Comparison of ENCODE assay signal across 26 mouse cellular contexts in the genomic region with DNA sequence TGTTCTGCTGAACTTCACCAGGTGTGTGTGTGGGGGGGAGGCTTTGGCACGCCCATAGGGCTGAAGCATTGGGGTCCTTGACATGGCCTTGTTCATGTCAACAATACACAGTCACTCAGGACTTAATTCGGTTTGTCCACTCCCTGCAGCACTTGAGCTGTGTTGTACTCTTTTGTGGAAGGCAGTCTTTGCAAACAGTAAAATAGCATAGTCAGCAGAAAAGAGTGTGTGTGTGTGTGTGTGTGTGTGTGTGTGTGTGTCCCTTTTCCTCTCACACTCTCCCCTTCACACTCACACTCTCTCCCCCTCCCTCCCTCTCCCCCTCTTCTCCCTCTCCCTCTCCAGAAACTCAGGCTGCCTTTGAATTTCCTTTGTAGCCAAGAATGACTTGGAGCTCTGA. TPM values are rescaled to one million over a fixed set of nuclear protein-coding genes. Genes with fewer than 3 reads are reported as not detected.
DNase-seq lines count a peak whose midpoint lies in the region; ATAC-seq and TF ChIP-seq lines count a peak whose summit lies in the region.
"Had no signal": no experiment of that assay in that cellular context is flagged by ENCODE, and none has a peak within 500 bp of the region (broad histone marks: within the 10 kb centered on the region; RNA-seq: fewer than 3 reads in every experiment).

No protein-coding gene starts in this region.

- H3K79me2 ChIP-seq in MEL (ENCODE audit: control insufficient read depth, insufficient read depth, low read length, poor library complexity), result no peaks in the 10 kb centered on the region

- no peak for DNase-seq in forebrain, embryonic 10.5 days (ENCODE audit: extremely low spot score, low spot score)
- no peak for DNase-seq in midbrain, embryonic 10.5 days (ENCODE audit: low spot score)
- no peak for DNase-seq in midbrain, postnatal 0 days (ENCODE audit: low spot score)
- DNase-seq in MEL (ENCODE audit: low read depth, low spot score), result no peak
- no peak for DNase-seq in thymus, postnatal 0 days (ENCODE audit: low spot score)
- DNase-seq: adrenal gland, adult 8-10 months; adrenal gland, postnatal 25 days; cerebellum, adult 18-20 months; cerebellum, adult 9-10 months; cerebellum, postnatal 14 days; forebrain, postnatal 0 days; gastrocnemius, adult 2 months; gastrocnemius, postnatal 14 days had no signal

- H3K27ac ChIP-seq in forebrain, embryonic 10.5 days, result peak overlapping the region; percentile 72
- no peak overlapping the region for H3K27ac ChIP-seq in forebrain, embryonic 15.5 days (replicated peaks)
- peak overlapping the region; percentile 5; the same call in 1 of the 2 replicates for H3K27ac ChIP-seq in midbrain, embryonic 10.5 days (replicated peaks)
- no peak overlapping the region for H3K27ac ChIP-seq in midbrain, postnatal 0 days (ENCODE audit: low read depth, low read length)
- H3K27ac ChIP-seq in MEL (ENCODE audit: control insufficient read depth, low read depth, low read length), result no peak overlapping the region
- H3K27ac ChIP-seq: gastrocnemius, adult 2 months; hindbrain, embryonic 12.5 days; hindbrain, embryonic 15.5 days had no signal

- no peak overlapping the region for H3K9ac ChIP-seq in forebrain, embryonic 15.5 days (replicated peaks)
- H3K9ac ChIP-seq in midbrain, postnatal 0 days (replicated peaks; ENCODE audit: low read length, poor library complexity, severe bottlenecking), result no peak overlapping the region
- no peak overlapping the region for H3K9ac ChIP-seq in MEL (ENCODE audit: control insufficient read depth, low read depth, low read length, poor library complexity, severe bottlenecking)
- H3K9ac ChIP-seq: forebrain, postnatal 0 days; hindbrain, embryonic 12.5 days; hindbrain, embryonic 15.5 days had no signal

- peaks cover 95% of the 10 kb centered on the region for H3K27me3 ChIP-seq in forebrain, embryonic 10.5 days (ENCODE audit: poor library complexity, severe bottlenecking)
- 0 out of 2 replicates have a peak, but pooled peaks cover 4% of the 10 kb centered on the region for H3K27me3 ChIP-seq in forebrain, embryonic 15.5 days
- peaks cover 100% of the 10 kb centered on the region for H3K27me3 ChIP-seq in midbrain, embryonic 10.5 days (ENCODE audit: low read depth, poor library complexity, severe bottlenecking)
- peaks cover 14% of the 10 kb centered on the region for H3K27me3 ChIP-seq in midbrain, postnatal 0 days (ENCODE audit: insufficient read depth, low read length)
- peaks cover 0 to 3% of the 10 kb centered on the region in 2 experiments; a peak in 2 of 4 replicates for H3K27me3 ChIP-seq in MEL (ENCODE audit: control insufficient read depth in 1 of 2, insufficient read depth in 2 of 2, low read length in 2 of 2)

- TF ChIP-seq EP300 in MEL (IDR thresholded peaks at IDR 0.05; ENCODE audit: low read depth in 1 of 2, low read length in 2 of 2), result no peak

- H3K4me3 ChIP-seq in forebrain, embryonic 10.5 days, result no peak overlapping the region
- no peak overlapping the region for H3K4me3 ChIP-seq in forebrain, embryonic 15.5 days
- no peak overlapping the region for H3K4me3 ChIP-seq in midbrain, embryonic 10.5 days
- no peak overlapping the region for H3K4me3 ChIP-seq in midbrain, postnatal 0 days (ENCODE audit: low read depth, low read length)
- H3K4me3 ChIP-seq in MEL (ENCODE audit: control insufficient read depth in 1 of 2, insufficient read depth in 1 of 2, low read depth in 2 of 2, low read length in 2 of 2), result no peak overlapping the region
- H3K4me3 ChIP-seq: gastrocnemius, adult 2 months; hindbrain, embryonic 12.5 days; hindbrain, embryonic 15.5 days had no signal

- H3K36me3 ChIP-seq in forebrain, embryonic 10.5 days (replicated peaks), result no peaks in the 10 kb centered on the region
- no peaks in the 10 kb centered on the region for H3K36me3 ChIP-seq in forebrain, embryonic 15.5 days
- H3K36me3 ChIP-seq in midbrain, embryonic 10.5 days, result no peaks in the 10 kb centered on the region
- H3K36me3 ChIP-seq in midbrain, postnatal 0 days (ENCODE audit: insufficient read depth, low read length), result no peaks in the 10 kb centered on the region
- no peaks in the 10 kb centered on the region for H3K36me3 ChIP-seq in MEL (ENCODE audit: control insufficient read depth in 1 of 2, insufficient read depth in 2 of 2, low read length in 2 of 2)
- H3K36me3 ChIP-seq: hindbrain, embryonic 12.5 days; hindbrain, embryonic 15.5 days had no signal

- WGBS in forebrain, embryonic 10.5 days, result 44% methylated on average over 2 of the region's 2 CpGs
- WGBS in forebrain, embryonic 15.5 days, result 33% methylated on average over 2 of the region's 2 CpGs
- WGBS in midbrain, embryonic 10.5 days, result 34% methylated on average over 2 of the region's 2 CpGs
- WGBS in midbrain, postnatal 0 days, result 28% methylated on average over 2 of the region's 2 CpGs

- no peak for ATAC-seq in forebrain, embryonic 15.5 days (replicated peaks)
- no peak for ATAC-seq in midbrain, postnatal 0 days (ENCODE audit: low FRiP score)
- ATAC-seq: activated CD4-positive, CD25-positive, alpha-beta regulatory T cell, adult 4 months; forebrain, postnatal 0 days had no signal

- TF ChIP-seq POLR2A in MEL (IDR thresholded peaks at IDR 0.05; ENCODE audit: control insufficient read depth in 1 of 2, insufficient read depth in 1 of 2, low read depth in 1 of 2, low read length in 2 of 2, poor library complexity in 1 of 2), result no peak

- H3K4me1 ChIP-seq in forebrain, embryonic 10.5 days, result peaks cover 50% of the 10 kb centered on the region
- H3K4me1 ChIP-seq in forebrain, embryonic 15.5 days, result peaks cover 14% of the 10 kb centered on the region
- H3K4me1 ChIP-seq in midbrain, embryonic 10.5 days, result peaks cover 40% of the 10 kb centered on the region
- peaks cover 4% of the 10 kb centered on the region; the same call in 1 of the 2 replicates for H3K4me1 ChIP-seq in midbrain, postnatal 0 days (ENCODE audit: insufficient read depth, low read length)
- no peaks in the 10 kb centered on the region for H3K4me1 ChIP-seq in MEL (ENCODE audit: control insufficient read depth in 1 of 2, insufficient read depth in 2 of 2, low read length in 2 of 2)

- H3K4me2 ChIP-seq in forebrain, embryonic 15.5 days (replicated peaks), result no peak overlapping the region
- no peak overlapping the region for H3K4me2 ChIP-seq in midbrain, postnatal 0 days (ENCODE audit: low read depth, low read length, poor library complexity, severe bottlenecking)
- H3K4me2 ChIP-seq: heart, embryonic 11.5 days; hindbrain, embryonic 12.5 days; hindbrain, embryonic 15.5 days had no signal

- H3K9me3 ChIP-seq in forebrain, embryonic 10.5 days, result no peaks in the 10 kb centered on the region
- H3K9me3 ChIP-seq in forebrain, embryonic 15.5 days, result no peaks in the 10 kb centered on the region
- H3K9me3 ChIP-seq in midbrain, embryonic 10.5 days (replicated peaks), result no peaks in the 10 kb centered on the region
- no peaks in the 10 kb centered on the region for H3K9me3 ChIP-seq in midbrain, postnatal 0 days (ENCODE audit: low read length)
- no peaks in the 10 kb centered on the region for H3K9me3 ChIP-seq in MEL (replicated peaks; ENCODE audit: insufficient read depth, low read length)
- H3K9me3 ChIP-seq: hindbrain, embryonic 12.5 days had no signal

- no peak for TF ChIP-seq CTCF in midbrain, postnatal 0 days (IDR thresholded peaks at IDR 0.05)
- no peak for TF ChIP-seq CTCF in MEL (IDR thresholded peaks at IDR 0.05 in 2 of 3, conservative IDR thresholded peaks at IDR 0.05 in 1 of 3; ENCODE audit: control insufficient read depth in 1 of 3, insufficient read depth in 1 of 3, low read depth in 2 of 3, low read length in 3 of 3, poor library complexity in 1 of 3, severe bottlenecking in 1 of 3)

- TF ChIP-seq RAD21 in MEL (IDR thresholded peaks at IDR 0.05; ENCODE audit: low read depth, low read length), result no peak

TF ChIP-seq in MEL, 35 proteins besides CTCF, POLR2A, EP300 and RAD21:
- no peak for TF ChIP-seq TCF12 (IDR thresholded peaks at IDR 0.05; ENCODE audit: low read depth, low read length)
- no peak for TF ChIP-seq MYB (IDR thresholded peaks at IDR 0.05; ENCODE audit: low read depth, low read length)
- TF ChIP-seq ZC3H11A (IDR thresholded peaks at IDR 0.05; ENCODE audit: low read depth, low read length), result no peak
- no peak for TF ChIP-seq USF2 (IDR thresholded peaks at IDR 0.05; ENCODE audit: borderline replicate concordance in 1 of 2, insufficient read depth in 1 of 2, low read depth in 1 of 2, low read length in 2 of 2)
- 0 out of 2 replicates have a peak, but pooled peaks have one; percentile 15 for TF ChIP-seq MAFK (IDR thresholded peaks at IDR 0.05; ENCODE audit: borderline replicate concordance, low read depth, low read length)
- TF ChIP-seq ELF1 (IDR thresholded peaks at IDR 0.05; ENCODE audit: low read depth, low read length), result no peak
- TF ChIP-seq GABPA (IDR thresholded peaks at IDR 0.05; ENCODE audit: low read depth, low read length), result no peak

RNA-seq across cellular contexts. Expression of a gene that starts 34.7 kb away (rescaled TPM):
- 44.2 and 44.7 TPM in 2 replicates for polyA plus RNA-seq in forebrain, embryonic 10.5 days (2016; fragmentation: Nextera tagmentation; extraction: Ambion mirVana)
- polyA plus RNA-seq in forebrain, embryonic 15.5 days (2015; fragmentation: Nextera tagmentation; extraction: Ambion mirVana), result 50.8 and 51.5 TPM in 2 replicates
- polyA plus RNA-seq in midbrain, embryonic 10.5 days (2016; fragmentation: Nextera tagmentation; extraction: Ambion mirVana), result 22.8 and 26.7 TPM in 2 replicates
- total RNA-seq in midbrain, postnatal 0 days (2014; rRNA removed), result 41.8 and 46.6 TPM in 2 replicates
- polyA plus RNA-seq in midbrain, postnatal 0 days (2015; fragmentation: Nextera tagmentation; extraction: Ambion mirVana), result 39.5 and 40.0 TPM in 2 replicates
- total RNA-seq in MEL (2012; rRNA removed), result 15.7 and 17.5 TPM in 2 replicates
- polyA plus RNA-seq in MEL (2012; ENCODE audit: insufficient read depth in 1 of 2, insufficient read length in 2 of 2, low read depth in 1 of 2, low replicate concordance in 2 of 2, missing spikeins in 1 of 2), result 10 to 100 TPM in 1 of 2 experiments, not detected in 1; 13.9 TPM
- polyA plus RNA-seq in thymus, postnatal 0 days (2015; fragmentation: Nextera tagmentation; extraction: Ambion mirVana), result 95.3 and 102 TPM in 2 replicates

RNA-seq across cellular contexts. Expression of a gene that starts 34.9 kb away (rescaled TPM):
- 80.9 and 87.7 TPM in 2 replicates for polyA plus RNA-seq in forebrain, embryonic 10.5 days (2016; fragmentation: Nextera tagmentation; extraction: Ambion mirVana)
- polyA plus RNA-seq in forebrain, embryonic 15.5 days (2015; fragmentation: Nextera tagmentation; extraction: Ambion mirVana), result 35.4 and 40.5 TPM in 2 replicates
- 25.3 and 26.3 TPM in 2 replicates for polyA plus RNA-seq in midbrain, embryonic 10.5 days (2016; fragmentation: Nextera tagmentation; extraction: Ambion mirVana)
- 1.3 and 3.2 TPM in 2 replicates for total RNA-seq in midbrain, postnatal 0 days (2014; rRNA removed)
- 3.2 and 3.6 TPM in 2 replicates for polyA plus RNA-seq in midbrain, postnatal 0 days (2015; fragmentation: Nextera tagmentation; extraction: Ambion mirVana)
- 0.03 TPM in 1 of 2 replicates, not detected in the other for total RNA-seq in MEL (2012; rRNA removed)
- not detected for polyA plus RNA-seq in MEL (2012; ENCODE audit: insufficient read depth in 1 of 2, insufficient read length in 2 of 2, low read depth in 1 of 2, low replicate concordance in 2 of 2, missing spikeins in 1 of 2)
- 0.10 TPM in 1 of 2 replicates, not detected in the other for polyA plus RNA-seq in thymus, postnatal 0 days (2015; fragmentation: Nextera tagmentation; extraction: Ambion mirVana)
- total RNA-seq: adrenal gland, adult 8-10 months; adrenal gland, postnatal 25 days; gastrocnemius, adult 2 months; gastrocnemius, postnatal 14 days; gastrocnemius, postnatal 4 days; heart, adult 8-10 months; heart, postnatal 25 days; hematopoietic stem cell, adult 5-6 weeks had no signal
- polyA plus RNA-seq: activated CD4-positive, CD25-positive, alpha-beta regulatory T cell, adult 4 months; heart, embryonic 14.5 days; heart, postnatal 0 days; intestine, embryonic 14.5 days; intestine, postnatal 0 days had no signal

Comparison
In these comparisons a context has a peak if more than half of its experiments do, and no peak if none do; other contexts are left out.
1. H3K27ac ChIP-seq: peak in forebrain, embryonic 10.5 days (single experiment) and midbrain, embryonic 10.5 days (single experiment); none in forebrain, embryonic 15.5 days (single experiment), midbrain, postnatal 0 days (single experiment) and MEL (single experiment).